Mouse (Mus musculus) cortical plate, adult 2 months (tissue): ENCODE results near the gene Psme1.

Experiments used
- CTCF ChIP-seq: fragments of 200-500 bp; IDR thresholded peaks from 2 replicates; pipeline ENCODE4 v1.5.1; 2011; ENCODE audit warnings: mild to moderate bottlenecking, control low read depth, low read length; ENCODE audit not compliant: insufficient read depth; ENCODE audit errors: extremely low read depth
- POLR2A ChIP-seq: fragments of 200-500 bp; IDR thresholded peaks from 2 replicates; pipeline ENCODE4 v1.6.1; 2011; ENCODE audit warnings: mild to moderate bottlenecking, low read length, control low read depth; ENCODE audit not compliant: insufficient read depth; ENCODE audit errors: extremely low read depth

GRCm38 (mm10) chr14:55604823-55605222 lies 26.9 kb downstream of the Psme1 start:
- TF ChIP-seq CTCF (no peak), POLR2A (no peak)
